Mouse (Mus musculus) stomach, embryonic 15.5 days (tissue): ENCODE data around the gene Syn2. TPM values are rescaled to one million over a fixed set of nuclear protein-coding genes. Genes with fewer than 3 reads are reported as not detected.
"Not testable (repeated sequence)": the region's sequence is repeated elsewhere in the genome, so short reads cannot be mapped to it uniquely, and the experiment has no call there.

Source experiments
- ATAC-seq: fragments of 200-750 bp; cut with Nextera tagmentation; 2 replicates; pipeline ENCODE4 v1.8.0; 2017; ENCODE audit warnings: low read depth, moderate number of reproducible peaks, moderate TSS enrichment; ENCODE audit not compliant: insufficient read depth, low FRiP score
- H3K27ac ChIP-seq: fragments of 300-500 bp; sonication (generic); 2 replicates; pipeline ENCODE4 v1.5.1; 2015; ENCODE audit warnings: mild to moderate bottlenecking, inconsistent platforms
- H3K27me3 ChIP-seq: fragments of 300-500 bp; sonication (generic); replicated peaks from 2 replicates; pipeline ENCODE4 v1.6.1; 2015; ENCODE audit warnings: inconsistent platforms
- H3K36me3 ChIP-seq: fragments of 300-500 bp; sonication (generic); 2 replicates; pipeline ENCODE4 v1.6.1; 2015; ENCODE audit warnings: inconsistent platforms
- H3K4me1 ChIP-seq: fragments of 300-500 bp; sonication (generic); 2 replicates; pipeline ENCODE4 v1.6.1; 2015; ENCODE audit warnings: inconsistent platforms
- H3K4me2 ChIP-seq: fragments of 300-500 bp; sonication (generic); 2 replicates; pipeline ENCODE4 v1.6.1; 2015; ENCODE audit warnings: mild to moderate bottlenecking, inconsistent platforms
- H3K4me3 ChIP-seq: fragments of 300-500 bp; sonication (generic); replicated peaks from 2 replicates; pipeline ENCODE4 v1.5.1; 2015; ENCODE audit warnings: inconsistent platforms
- H3K9ac ChIP-seq: fragments of 300-500 bp; sonication (generic); 2 replicates; pipeline ENCODE4 v1.6.1; 2015; ENCODE audit warnings: inconsistent platforms
- H3K9me3 ChIP-seq: fragments of 300-500 bp; sonication (generic); 2 replicates; pipeline ENCODE4 v1.6.1; 2016; ENCODE audit warnings: inconsistent platforms
- WGBS: fragments of 180-500 bp; shearing (Covaris S2); methylation state at CpG from one replicate; pipeline ENCODE4 v1.1.7; 2015; 5-methylcytosine and 5-hydroxymethylcytosine counted together
- polyA plus RNA-seq: library from polyadenylated mRNA; unstranded; fragments of >200 nt; fragmentation: Nextera tagmentation; extraction: Ambion mirVana; gene quantifications from 2 replicates; pipeline ENCODE4 v1.2.1, GENCODE M21; 2015

Syn2 gene
- polyA plus RNA-seq, 1 experiment from 2014 or later, result 4.0 TPM

DNA sequence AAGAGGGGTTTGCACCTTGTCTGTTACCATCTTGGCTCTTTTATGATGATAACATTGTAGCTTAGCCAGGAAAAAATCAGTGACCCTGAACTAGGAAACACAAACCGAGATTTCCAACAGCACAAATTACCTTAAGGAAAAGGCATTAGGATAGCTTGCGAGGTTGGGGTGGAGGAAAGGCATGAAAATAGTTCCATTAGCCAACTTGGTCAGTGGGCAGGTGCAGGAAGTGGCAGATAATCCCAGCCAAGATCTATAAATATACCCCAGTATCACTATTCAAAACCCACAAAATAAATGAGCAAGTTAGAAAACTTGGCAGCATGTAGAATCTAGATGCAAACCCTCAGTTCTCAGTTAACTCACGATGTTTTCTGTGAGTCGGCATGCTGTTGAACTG is 97.1 kb downstream of the Syn2 start:
- Histone ChIP-seq H3K4me3 (no peak overlapping the region), H3K27ac (peak overlapping the region; percentile 17; the same call in 1 of the 2 replicates), H3K4me1 (no peaks in the 10 kb centered on the region), H3K36me3 (no peaks in the 10 kb centered on the region), H3K4me2 (no peak overlapping the region), H3K27me3 (no peaks in the 10 kb centered on the region), H3K9ac (no peak overlapping the region), H3K9me3 (no peaks in the 10 kb centered on the region)
- no peak for ATAC-seq
- 50% methylated on average over 4 of the region's 4 CpGs for WGBS

- H3K4me1 ChIP-seq, result no peaks in the 10 kb centered on the region
- ATAC-seq, result no peak
- H3K27me3 ChIP-seq, result no peaks in the 10 kb centered on the region
- H3K36me3 ChIP-seq, result no peaks in the 10 kb centered on the region
- no peak overlapping the region for H3K27ac ChIP-seq
- 83% methylated on average over 1 of the region's 1 CpGs for WGBS
- no peaks in the 10 kb centered on the region for H3K9me3 ChIP-seq
- H3K9ac ChIP-seq, result no peak overlapping the region
- no peak overlapping the region for H3K4me3 ChIP-seq
- no peak overlapping the region for H3K4me2 ChIP-seq
Measured at GRCm38 (mm10) chr6:115232562-115232961, 97.9 kb downstream of the Syn2 start.

DNA sequence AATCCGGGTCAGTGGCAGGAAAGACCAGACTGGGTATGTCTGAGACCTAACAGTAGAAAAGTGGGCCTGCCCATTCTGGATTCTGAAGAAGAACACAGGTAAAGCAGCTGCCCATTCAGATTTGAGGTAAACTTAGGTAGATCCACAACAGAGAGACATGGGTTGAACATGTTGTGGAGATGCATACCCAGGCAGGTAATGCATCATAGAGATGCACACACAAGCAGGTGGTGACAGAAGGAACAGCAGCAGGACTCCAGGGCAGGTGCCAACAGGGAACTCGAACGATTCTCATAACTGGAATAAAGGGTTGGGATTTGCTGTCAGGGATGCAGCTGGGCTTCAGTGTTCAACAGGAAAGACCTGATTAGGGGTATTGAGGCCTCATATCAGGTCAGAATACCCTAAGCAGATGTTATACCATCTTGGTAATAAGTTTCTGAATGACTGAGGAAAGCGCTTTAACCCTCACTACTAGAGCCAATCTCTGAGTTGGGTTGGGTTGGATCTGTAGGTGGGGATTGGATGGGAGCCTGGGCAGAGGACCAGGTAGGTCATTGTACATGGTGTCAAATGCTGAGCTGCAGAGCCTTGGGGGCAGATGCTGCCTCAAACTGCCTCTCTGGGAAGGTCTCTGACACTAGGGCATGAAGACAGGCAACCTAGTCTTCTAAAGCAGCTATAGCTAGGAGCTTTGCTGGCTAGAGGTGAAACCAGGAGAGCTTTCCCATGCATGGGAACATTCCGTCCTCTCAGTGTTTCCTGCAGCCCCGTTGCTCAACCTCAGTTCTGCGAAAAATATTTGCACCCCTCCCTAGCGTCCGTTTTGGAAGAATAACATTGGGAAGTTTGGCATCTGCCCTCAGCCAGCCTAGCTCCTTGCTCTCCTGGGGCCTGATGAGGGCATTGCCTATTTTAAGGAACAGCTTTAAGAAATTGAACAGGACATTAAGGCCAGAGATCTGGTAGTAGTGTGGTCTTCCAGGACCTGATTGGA is 103.6 kb downstream of the Syn2 start:
- Histone ChIP-seq H3K4me3 (no peak overlapping the region), H3K27ac (no peak overlapping the region), H3K9me3 (no peaks in the 10 kb centered on the region), H3K9ac (no peak overlapping the region), H3K4me1 (0 out of 2 replicates have a peak, but pooled peaks cover 3% of the 10 kb centered on the region), H3K27me3 (no peaks in the 10 kb centered on the region), H3K4me2 (no peak overlapping the region), H3K36me3 (no peaks in the 10 kb centered on the region)
- ATAC-seq, result no peak
- WGBS, result 83% methylated on average over 9 of the region's 9 CpGs

- no peak overlapping the region for H3K9ac ChIP-seq
- H3K27me3 ChIP-seq, result no peaks in the 10 kb centered on the region
- H3K4me3 ChIP-seq, result no peak overlapping the region
- H3K9me3 ChIP-seq, result no peaks in the 10 kb centered on the region
- H3K27ac ChIP-seq, result no peak overlapping the region
- H3K4me2 ChIP-seq, result no peak overlapping the region
- no peak for ATAC-seq
- H3K4me1 ChIP-seq, result 0 out of 2 replicates have a peak, but pooled peaks cover 3% of the 10 kb centered on the region
- WGBS, result 79% methylated on average over 7 of the region's 7 CpGs
- no peaks in the 10 kb centered on the region for H3K36me3 ChIP-seq
Measured at GRCm38 (mm10) chr6:115239335-115239734, 104.6 kb downstream of the Syn2 start.

DNA sequence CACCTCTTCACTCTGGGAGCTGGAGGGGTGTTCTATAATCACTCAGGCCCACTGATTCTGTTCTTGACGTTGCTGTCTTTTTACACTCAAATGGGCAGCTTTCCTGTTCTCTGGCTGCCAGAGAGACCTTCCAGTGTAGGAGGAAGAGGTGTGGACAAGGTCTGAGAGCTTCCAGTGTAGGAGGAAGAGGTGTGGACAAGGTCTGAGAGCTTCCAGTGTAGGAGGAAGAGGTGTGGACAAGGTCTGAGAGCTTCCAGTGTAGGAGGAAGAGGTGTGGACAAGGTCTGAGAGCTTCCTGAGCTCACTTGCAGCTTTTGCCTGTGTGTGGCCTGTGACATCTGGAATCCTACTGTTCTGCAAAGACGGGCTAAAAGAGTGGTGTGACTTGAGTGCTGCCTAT is 105.7 kb downstream of the Syn2 start:
- not testable (repeated sequence) for H3K27me3 ChIP-seq, ATAC-seq, H3K27ac ChIP-seq

DNA sequence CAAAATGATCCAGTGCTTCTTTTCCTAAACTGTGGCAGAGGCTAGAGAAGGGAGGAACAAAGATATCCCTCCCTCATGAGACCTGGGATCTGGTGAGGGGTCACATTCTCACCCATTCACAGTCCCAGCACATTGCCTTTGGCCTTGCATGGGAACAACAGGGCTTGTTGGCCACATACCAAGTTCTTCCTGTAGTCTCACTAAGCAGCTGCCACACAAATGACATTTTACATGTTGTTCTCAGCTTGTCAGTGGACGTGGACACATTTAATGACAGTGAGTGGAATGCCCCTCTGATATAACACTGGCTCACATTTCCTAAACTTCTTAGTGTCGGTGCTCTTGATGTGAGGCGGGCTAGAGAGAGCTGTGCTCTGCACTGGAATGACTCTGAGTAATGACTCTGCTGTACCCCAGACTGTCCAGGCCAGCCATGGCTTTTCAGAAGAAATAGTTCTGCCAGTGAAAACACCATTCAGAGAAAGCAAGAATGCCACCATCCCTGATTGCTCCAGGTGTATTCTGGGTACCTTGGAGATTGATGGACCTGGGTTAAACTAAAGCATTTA is 106.5 kb downstream of the Syn2 start:
- no peaks in the 10 kb centered on the region for H3K9me3 ChIP-seq
- H3K27me3 ChIP-seq, result no peaks in the 10 kb centered on the region
- no peak overlapping the region for H3K27ac ChIP-seq
- H3K4me1 ChIP-seq, result 0 out of 2 replicates have a peak, but pooled peaks cover 3% of the 10 kb centered on the region
- no peak for ATAC-seq
- H3K4me2 ChIP-seq, result no peak overlapping the region
- H3K4me3 ChIP-seq, result no peak overlapping the region
- H3K9ac ChIP-seq, result no peak overlapping the region
- H3K36me3 ChIP-seq, result no peaks in the 10 kb centered on the region
- WGBS, result 41% methylated on average over 3 of the region's 3 CpGs

More for the DNA sequence above, 105.7 kb downstream of the Syn2 start:
- not testable (repeated sequence) for H3K36me3 ChIP-seq, H3K9ac ChIP-seq, H3K4me2 ChIP-seq, H3K4me1 ChIP-seq, H3K4me3 ChIP-seq, H3K9me3 ChIP-seq
- 35% methylated on average over 2 of the region's 2 CpGs for WGBS

GRCm38 (mm10) chr6:115241939-115242338 is 107.2 kb downstream of the Syn2 start:
- ATAC-seq, result no peak
- WGBS, result 67% methylated on average over 3 of the region's 3 CpGs
- H3K27ac ChIP-seq, result no peak overlapping the region

GRCm38 (mm10) chr6:115244222-115244621 is 109.5 kb downstream of the Syn2 start:
- Histone ChIP-seq H3K27me3 (no peaks in the 10 kb centered on the region), H3K9me3 (no peaks in the 10 kb centered on the region), H3K4me1 (0 out of 2 replicates have a peak, but pooled peaks cover 3% of the 10 kb centered on the region), H3K4me3 (no peak overlapping the region), H3K4me2 (no peak overlapping the region), H3K27ac (no peak overlapping the region), H3K36me3 (no peaks in the 10 kb centered on the region), H3K9ac (no peak overlapping the region)
- WGBS, result 76% methylated on average over 2 of the region's 2 CpGs
- no peak for ATAC-seq

More at GRCm38 (mm10) chr6:115241939-115242338, 107.2 kb downstream of the Syn2 start:
- Histone ChIP-seq H3K4me1 (0 out of 2 replicates have a peak, but pooled peaks cover 3% of the 10 kb centered on the region), H3K9me3 (no peaks in the 10 kb centered on the region), H3K4me2 (no peak overlapping the region), H3K36me3 (no peaks in the 10 kb centered on the region), H3K4me3 (no peak overlapping the region), H3K27me3 (no peaks in the 10 kb centered on the region), H3K9ac (no peak overlapping the region)

DNA sequence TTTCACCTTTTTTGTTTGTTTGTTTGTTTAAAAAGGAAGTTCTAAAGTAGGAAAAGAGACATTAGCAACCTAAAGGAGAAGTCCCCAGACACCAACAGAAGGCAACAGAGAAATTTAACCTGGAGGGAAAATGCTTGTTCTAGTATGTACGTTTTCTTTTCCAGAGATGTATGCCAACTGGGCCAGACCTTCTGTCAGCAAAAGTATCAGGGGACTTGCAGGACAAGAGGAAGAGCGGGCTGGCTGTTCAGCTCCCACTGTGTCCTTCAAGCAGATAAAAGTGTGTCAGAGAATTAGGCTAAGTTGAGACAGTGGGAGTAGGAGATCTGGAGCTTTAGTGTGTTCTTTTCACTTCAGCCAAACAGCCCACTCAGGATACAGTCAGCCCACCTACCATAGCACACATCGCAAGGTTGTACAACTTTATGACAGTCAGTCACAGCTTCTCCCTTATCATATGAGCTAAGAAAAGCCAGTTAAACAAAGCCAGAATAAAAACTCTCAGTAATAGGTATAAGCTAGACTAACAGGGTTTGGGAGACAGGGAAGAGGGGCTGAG is 110.9 kb downstream of the Syn2 start:
- Histone ChIP-seq H3K4me1 (0 out of 2 replicates have a peak, but pooled peaks cover 3% of the 10 kb centered on the region), H3K9me3 (no peaks in the 10 kb centered on the region), H3K27me3 (no peaks in the 10 kb centered on the region), H3K9ac (no peak overlapping the region), H3K27ac (no peak overlapping the region), H3K36me3 (no peaks in the 10 kb centered on the region), H3K4me3 (no peak overlapping the region), H3K4me2 (no peak overlapping the region)
- no peak for ATAC-seq
- WGBS, result 82% methylated on average over 3 of the region's 3 CpGs

GRCm38 (mm10) chr6:115251531-115251985 is 116.9 kb downstream of the Syn2 start:
- peak overlapping the region; percentile 10 for H3K4me3 ChIP-seq
- H3K9ac ChIP-seq, result no peak overlapping the region
- H3K4me2 ChIP-seq, result peak overlapping the region; percentile 50
- no peaks in the 10 kb centered on the region for H3K36me3 ChIP-seq
- 8% methylated on average over 13 of the region's 13 CpGs for WGBS
- no peaks in the 10 kb centered on the region for H3K9me3 ChIP-seq
- H3K27me3 ChIP-seq, result no peaks in the 10 kb centered on the region
- H3K27ac ChIP-seq, result no peak overlapping the region
- H3K4me1 ChIP-seq, result peaks cover 5% of the 10 kb centered on the region; the same call in 1 of the 2 replicates
- peak; percentile 27; the same call in 1 of the 2 replicates for ATAC-seq

DNA sequence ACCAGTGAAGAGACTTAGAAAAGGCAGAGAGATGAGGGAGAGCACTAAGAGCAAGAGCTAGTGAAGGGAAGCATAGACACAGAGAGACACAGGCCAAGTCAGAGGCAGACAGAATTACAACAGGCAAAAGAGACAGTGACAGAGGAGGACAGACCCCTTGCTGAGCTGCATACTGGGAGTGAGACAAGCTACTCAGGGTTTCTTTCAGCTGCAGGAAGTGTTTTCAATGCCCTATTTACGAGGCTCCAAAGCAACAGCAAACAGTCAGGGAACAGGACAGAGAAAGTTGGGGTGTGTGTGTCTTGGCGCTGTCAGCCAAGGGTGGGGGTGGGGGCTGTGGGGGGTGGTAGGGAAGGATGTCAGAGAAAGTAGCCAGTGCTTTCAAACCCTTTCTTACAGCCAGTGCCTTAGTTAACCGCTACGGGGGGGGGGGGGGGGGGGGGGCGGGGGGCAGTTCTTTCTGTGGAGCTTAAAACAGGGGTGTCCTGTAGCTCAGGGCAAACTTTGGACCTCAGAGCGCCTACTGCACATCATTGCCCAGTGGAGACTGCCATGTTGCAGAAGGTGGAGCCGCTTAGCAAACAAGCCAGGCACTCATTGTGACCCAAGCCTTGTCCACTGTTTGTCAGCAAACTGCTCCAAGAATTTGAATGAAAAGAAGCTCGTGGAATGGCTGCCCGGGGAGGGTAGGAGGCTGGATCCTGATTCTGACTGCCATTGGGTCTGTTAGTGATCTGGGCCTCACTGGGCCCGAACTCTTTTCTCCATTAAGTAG is 117.6 kb downstream of the Syn2 start, which contains the start of gene Timp4:
TSS of gene Timp4 (minus strand) at position 107 of the 775 bp plus-strand sequence.
- WGBS, result 42% methylated on average over 7 of the region's 10 CpGs
- peak within 1 kb of the TSS; percentile 50 for H3K4me2 ChIP-seq
- no peak within 1 kb of the TSS for H3K9ac ChIP-seq
- H3K36me3 ChIP-seq, result no peaks in the 10 kb centered on the region
- H3K4me1 ChIP-seq, result peaks cover 5% of the 10 kb centered on the region; the same call in 1 of the 2 replicates
- no peak within 1 kb of the TSS for H3K27ac ChIP-seq
- no peak for ATAC-seq
- no peaks in the 10 kb centered on the region for H3K9me3 ChIP-seq
- peak within 1 kb of the TSS; percentile 10 for H3K4me3 ChIP-seq
- no peaks in the 10 kb centered on the region for H3K27me3 ChIP-seq
